Mouse (Mus musculus) liver, adult (tissue): ENCODE data around the gene Slc3a2.

ENCODE experiments used
- GATA4 ChIP-seq: IDR thresholded peaks from 2 replicates; pipeline ENCODE4 v1.6.1; 2014; ENCODE audit warnings: mild to moderate bottlenecking, low read length; ENCODE audit not compliant: insufficient replicate concordance

Slc3a2 gene

GRCm38 (mm10) chr19:8714653-8715481 is 8.3 kb downstream of the Slc3a2 start:
- no peak for TF ChIP-seq GATA4

GRCm38 (mm10) chr19:8713997-8714652 is 9.0 kb downstream of the Slc3a2 start:
- TF ChIP-seq GATA4, result no peak

- TF ChIP-seq GATA4, result peak; percentile 73; the same call in 1 of the 2 replicates
These were observed 9.7 kb downstream of the Slc3a2 start for GRCm38 (mm10) chr19:8713306-8713996.

GRCm38 (mm10) chr19:8712870-8713305 is 10.3 kb downstream of the Slc3a2 start:
- TF ChIP-seq GATA4, result no peak

GRCm38 (mm10) chr19:8711949-8712869 is 11.0 kb downstream of the Slc3a2 start:
- TF ChIP-seq GATA4, result no peak

GRCm38 (mm10) chr19:8711506-8711905 is 11.7 kb downstream of the Slc3a2 start:
- no peak for TF ChIP-seq GATA4

GRCm38 (mm10) chr19:8710057-8710456 is 13.1 kb downstream of the Slc3a2 start:
- TF ChIP-seq GATA4, result no peak

GRCm38 (mm10) chr19:8708954-8709353 is 14.2 kb downstream of the Slc3a2 start:
- no peak for TF ChIP-seq GATA4

GRCm38 (mm10) chr19:8706930-8707329 is 16.2 kb downstream of the Slc3a2 start:
- no peak for TF ChIP-seq GATA4

- no peak for TF ChIP-seq GATA4
These were observed 17.0 kb downstream of the Slc3a2 start for GRCm38 (mm10) chr19:8706132-8706667.

GRCm38 (mm10) chr19:8705026-8705708 is 18.0 kb downstream of the Slc3a2 start:
- TF ChIP-seq GATA4, result no peak

- no peak for TF ChIP-seq GATA4
These were observed 19.6 kb downstream of the Slc3a2 start for GRCm38 (mm10) chr19:8703571-8703970.

- peak; percentile 41; the same call in 1 of the 2 replicates for TF ChIP-seq GATA4
These were observed 20.7 kb downstream of the Slc3a2 start for GRCm38 (mm10) chr19:8702458-8702857.

- no peak for TF ChIP-seq GATA4
These were observed 23.5 kb downstream of the Slc3a2 start for GRCm38 (mm10) chr19:8699652-8700051.
